Mouse (Mus musculus): ENCODE results near the gene Rab22a.
"Not testable (repeated sequence)": the region's sequence is repeated elsewhere in the genome, so short reads cannot be mapped to it uniquely, and the experiment has no call there.

Gene Rab22a

DNA sequence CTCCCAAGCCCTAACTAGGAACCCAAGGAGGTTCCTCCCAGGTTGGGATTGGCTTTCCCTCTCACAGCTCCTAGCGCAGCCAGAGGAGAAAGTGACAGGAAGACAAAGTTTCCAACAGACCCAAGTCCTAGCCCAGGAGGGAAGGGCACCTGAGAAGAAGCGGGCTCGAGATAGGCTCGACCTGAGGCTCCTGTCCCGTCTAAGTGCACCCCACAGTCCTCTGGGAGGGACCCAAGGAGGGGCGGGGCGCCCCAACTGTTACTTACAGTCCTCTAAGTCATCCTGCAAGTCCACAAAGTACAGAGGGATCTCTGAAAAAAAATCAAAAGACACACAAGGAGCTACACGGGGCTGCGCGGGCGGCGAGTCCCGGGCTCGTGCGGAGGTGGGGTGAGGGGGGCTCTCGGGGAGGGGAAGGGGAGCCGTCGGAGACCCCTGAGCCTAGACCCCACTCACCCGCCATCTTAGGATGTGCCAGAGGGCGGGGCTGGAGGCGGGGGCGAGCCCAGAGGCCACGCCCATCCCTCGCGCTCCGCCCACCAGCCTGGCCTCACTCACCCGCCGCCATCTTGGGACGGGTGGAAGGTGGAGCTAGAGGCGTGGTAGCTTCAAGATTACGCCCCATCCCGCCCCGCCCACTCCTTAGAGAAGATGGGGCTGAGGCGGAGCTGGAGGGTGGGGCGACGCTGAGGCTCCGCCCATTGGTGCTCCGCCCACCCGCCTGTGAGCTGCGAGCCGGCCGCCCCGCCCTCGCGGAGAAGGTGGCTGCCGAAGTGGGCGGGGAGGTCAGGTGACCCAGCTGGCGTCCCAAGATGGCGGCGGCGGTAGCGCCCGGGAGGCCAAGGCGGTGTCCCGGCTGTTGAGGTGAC, at the start of gene Rab22a:
Gene Rab22a, plus strand, starts transcription at position 704 of the 869 bp plus-strand sequence.
- DNase-seq = peak; percentile 93 to 94

- DNase-seq = no peak
Measured at GRCm38 (mm10) chr2:173615378-173616081, 44.0 kb upstream of the Rab22a start.

DNA sequence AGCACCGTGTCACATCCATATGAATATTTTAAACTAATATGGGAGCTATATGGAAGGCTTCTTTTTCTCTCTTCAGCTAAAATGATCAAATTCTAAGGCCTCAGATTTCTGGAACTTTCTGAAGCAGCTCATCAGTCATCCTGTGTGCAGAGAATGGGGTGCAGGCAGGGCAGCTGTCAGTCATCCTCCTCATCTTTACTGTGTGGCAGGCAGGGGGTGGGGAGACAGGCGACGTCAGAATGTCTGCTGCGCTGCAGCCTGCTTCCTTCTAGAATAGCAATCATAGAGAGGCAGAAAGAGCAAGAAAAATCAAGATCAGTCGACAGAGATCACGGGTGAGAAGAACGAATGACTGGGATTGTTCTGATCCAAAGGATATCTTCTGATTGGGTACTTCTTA, 43.4 kb upstream of the Rab22a start:
- DNase-seq = no peak

- no peak for DNase-seq
Measured at GRCm38 (mm10) chr2:173619132-173619531, 40.4 kb upstream of the Rab22a start.

DNA sequence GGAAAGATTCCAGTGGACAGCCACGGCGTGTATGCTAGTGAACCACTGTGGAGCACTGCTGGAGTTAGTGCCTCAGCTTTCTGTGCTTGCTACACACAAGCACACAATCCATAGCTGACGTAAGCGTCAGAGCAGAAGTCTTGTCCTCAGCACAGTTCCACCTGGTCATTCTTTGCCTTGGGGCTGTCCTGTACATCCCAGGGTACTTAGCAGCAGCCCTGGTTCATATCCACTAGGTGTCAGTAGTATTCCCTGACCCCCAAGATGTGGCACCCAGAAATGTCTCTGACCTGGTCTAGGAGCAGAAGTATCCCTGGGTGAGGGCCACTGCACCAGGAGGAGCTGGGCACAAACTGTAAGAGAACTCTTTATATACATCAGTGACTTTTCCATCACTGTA, 38.9 kb upstream of the Rab22a start:
- DNase-seq = no peak

GRCm38 (mm10) chr2:173622173-173622601, 37.4 kb upstream of the Rab22a start:
- no peak for DNase-seq

GRCm38 (mm10) chr2:173624667-173625066, 34.9 kb upstream of the Rab22a start:
- peak; percentile 10 to 20 for DNase-seq

DNA sequence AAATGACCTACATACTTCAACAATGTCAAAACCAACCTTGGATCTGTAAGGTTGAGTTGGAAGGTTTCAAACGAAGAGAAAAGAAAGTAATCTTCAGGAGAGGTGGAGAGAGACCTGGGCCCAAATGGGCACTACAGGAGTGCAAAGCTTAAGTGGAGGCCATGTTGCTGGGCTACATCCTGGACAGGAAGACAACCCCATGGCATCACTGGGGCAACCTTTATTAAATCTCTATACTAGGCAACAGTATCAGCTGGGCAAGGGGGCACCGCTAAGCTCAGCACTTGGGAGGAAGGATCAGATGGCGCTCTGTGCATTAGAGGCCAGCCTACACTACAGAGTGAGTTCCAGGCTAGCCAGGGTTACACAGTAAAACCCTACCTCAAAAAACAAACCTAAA, 33.8 kb upstream of the Rab22a start:
- no peak for DNase-seq

DNA sequence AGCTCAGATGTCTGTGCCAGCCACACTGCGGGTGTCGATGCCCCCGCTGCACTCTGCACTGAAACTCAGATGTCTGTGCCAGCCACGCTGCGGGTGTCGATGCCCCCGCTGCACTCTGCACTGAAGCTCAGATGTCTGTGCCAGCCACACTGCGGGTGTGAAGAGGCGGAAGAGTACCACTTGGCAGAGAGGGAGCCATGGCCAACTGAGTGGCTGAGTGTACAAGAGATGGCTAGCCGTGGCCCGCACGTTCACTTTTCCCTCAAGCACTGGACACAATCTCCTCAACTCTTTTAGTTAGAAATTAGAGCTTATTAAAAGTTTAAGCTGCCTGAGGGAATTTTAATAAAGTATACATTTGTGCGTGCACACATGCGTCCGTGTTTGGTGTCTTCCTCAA, 25.5 kb upstream of the Rab22a start:
- not testable (repeated sequence) for DNase-seq

DNA sequence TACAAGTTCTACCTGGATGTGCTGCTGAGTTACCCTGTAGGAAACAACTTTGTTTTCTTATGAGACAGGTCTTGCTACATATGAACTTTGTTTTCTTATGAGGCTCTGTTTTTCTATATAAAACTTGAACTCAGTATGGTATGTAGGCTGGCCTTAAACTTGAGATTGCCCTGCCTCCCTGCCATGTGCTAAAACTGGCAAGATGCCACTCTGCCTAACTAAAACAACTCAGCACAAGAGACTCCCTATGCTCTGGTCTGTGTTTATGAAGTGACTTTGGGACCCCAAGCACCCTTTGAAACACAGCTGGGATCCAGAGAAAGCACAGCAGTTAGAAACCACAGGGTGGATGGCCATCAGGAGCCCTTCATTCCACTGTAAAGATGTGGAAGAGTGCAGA, 18.2 kb upstream of the Rab22a start:
- no peak for DNase-seq

- no peak for DNase-seq
Measured at GRCm38 (mm10) chr2:173642262-173642999, 17.1 kb upstream of the Rab22a start.

DNA sequence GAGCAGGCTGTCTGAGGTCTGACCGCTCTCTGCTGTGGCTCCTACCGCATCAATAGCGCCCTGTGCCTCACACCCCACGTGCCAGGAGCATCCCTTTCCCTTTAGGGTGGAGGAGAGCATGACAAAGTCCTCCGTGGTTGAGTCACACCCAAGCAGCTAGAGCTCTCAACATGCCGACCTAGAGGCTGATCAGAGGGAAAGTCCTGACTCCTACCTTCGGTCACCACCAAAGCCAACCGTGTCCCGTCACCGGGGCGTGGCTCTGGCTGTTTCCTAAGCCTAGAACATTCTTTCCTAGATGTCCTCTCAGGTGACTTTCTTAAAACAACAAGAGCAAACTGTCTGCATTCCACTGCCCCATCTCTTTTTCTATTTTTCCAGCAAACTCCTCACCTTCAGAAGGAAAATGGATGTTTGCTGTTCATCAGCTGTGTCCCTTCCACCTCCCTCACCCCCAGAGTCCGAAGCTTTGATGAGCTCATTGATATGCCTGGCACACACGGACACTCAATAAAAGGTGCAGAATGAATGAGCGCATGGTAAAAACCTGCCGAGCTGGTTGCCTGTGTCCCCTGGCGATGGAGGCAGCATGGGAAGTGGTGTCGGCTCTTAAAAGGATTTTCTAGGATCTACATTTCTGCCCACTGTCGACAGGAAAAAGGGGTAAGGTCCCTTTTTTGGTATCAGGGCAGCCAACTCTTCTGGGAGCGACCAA, 12.2 kb upstream of the Rab22a start:
- no peak for DNase-seq

GRCm38 (mm10) chr2:173649762-173650161, 9.8 kb upstream of the Rab22a start:
- DNase-seq = no peak

- DNase-seq = no peak
Measured at GRCm38 (mm10) chr2:173653526-173653925, 6.0 kb upstream of the Rab22a start.

DNA sequence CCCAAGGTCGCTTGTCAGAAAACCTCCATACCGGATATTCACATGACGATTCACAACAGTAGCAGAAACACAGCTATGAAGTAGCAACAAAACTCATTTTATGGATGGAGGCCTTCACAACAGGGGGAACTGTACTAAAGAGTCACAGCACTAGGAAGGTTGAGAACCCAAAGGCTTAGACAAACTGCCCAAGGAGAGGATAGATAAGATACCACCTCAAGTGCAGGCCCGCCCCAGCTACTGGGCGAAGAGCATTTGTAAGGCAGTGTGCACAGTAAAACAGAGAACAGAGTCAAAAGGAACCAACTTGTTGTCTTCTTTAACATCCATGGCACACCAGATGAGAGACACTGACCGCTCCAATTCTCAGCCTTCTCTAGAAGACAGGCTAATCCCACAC, 1.8 kb upstream of the Rab22a start:
- no peak for DNase-seq

DNA sequence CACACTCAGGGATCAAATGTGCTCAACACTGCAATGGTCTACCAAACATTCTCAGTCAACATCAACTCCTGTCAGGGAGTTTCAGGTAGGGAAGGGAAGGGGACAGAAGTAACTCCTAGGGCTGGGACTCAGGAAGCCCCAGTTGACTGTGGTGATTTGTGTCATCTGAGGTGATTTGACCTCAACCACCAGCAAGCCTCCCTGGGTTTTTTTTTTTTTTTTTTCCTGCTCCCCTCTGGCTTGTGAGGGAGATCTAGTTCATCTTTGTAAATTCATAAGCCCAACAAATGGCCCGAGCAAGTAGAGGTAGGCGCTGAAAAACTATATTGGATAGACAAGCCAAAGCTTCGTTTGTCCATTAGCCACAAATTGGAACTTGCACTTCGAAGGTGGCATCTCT, 1.0 kb upstream of the Rab22a start:
- DNase-seq = no peak

GRCm38 (mm10) chr2:173659926-173660684, 545 bp downstream of the Rab22a start:
- DNase-seq = no peak

DNA sequence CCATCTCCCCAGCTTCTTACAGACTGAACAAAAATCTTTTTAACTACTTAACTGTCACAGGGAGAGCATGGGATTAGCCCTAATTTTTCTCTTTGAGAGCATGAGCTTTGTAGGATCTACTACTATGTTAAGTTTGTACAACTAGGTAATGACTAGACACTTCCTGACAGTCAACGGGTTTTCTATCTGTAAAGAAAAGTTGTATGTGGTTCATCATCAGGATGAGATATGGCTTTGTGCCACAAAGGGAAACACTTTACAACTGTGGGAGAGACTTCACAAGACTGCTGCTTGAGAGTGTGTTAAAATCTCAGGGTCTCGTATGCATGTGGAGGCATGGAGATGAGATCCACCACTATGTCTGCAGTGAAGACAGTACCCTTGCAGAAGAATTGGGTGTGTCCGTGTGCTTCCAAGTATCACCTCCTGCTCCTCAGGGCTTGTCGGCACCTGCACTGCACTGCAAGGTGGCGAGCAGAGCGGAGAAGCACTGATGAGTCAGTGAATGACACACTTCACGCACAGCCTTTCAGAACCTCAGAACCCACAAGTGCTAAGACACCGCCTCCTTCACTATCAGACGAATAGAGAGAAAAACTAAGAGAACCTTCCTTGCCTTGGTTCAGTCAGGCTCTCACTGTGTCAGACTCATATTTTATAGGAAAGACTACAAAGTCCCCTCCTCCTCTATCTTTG, 2.8 kb downstream of the Rab22a start:
- DNase-seq = no peak

GRCm38 (mm10) chr2:173664736-173665135, 5.2 kb downstream of the Rab22a start:
- no peak for DNase-seq

GRCm38 (mm10) chr2:173665271-173665670, 5.7 kb downstream of the Rab22a start:
- DNase-seq = peak in 1 of 2 experiments; percentile 20

GRCm38 (mm10) chr2:173666876-173667275, 7.3 kb downstream of the Rab22a start:
- no peak for DNase-seq

Measured in thymus, adult 18-20 months (tissue).